Mouse (Mus musculus): ENCODE data around the gene Cep44.

Cep44 gene

DNA sequence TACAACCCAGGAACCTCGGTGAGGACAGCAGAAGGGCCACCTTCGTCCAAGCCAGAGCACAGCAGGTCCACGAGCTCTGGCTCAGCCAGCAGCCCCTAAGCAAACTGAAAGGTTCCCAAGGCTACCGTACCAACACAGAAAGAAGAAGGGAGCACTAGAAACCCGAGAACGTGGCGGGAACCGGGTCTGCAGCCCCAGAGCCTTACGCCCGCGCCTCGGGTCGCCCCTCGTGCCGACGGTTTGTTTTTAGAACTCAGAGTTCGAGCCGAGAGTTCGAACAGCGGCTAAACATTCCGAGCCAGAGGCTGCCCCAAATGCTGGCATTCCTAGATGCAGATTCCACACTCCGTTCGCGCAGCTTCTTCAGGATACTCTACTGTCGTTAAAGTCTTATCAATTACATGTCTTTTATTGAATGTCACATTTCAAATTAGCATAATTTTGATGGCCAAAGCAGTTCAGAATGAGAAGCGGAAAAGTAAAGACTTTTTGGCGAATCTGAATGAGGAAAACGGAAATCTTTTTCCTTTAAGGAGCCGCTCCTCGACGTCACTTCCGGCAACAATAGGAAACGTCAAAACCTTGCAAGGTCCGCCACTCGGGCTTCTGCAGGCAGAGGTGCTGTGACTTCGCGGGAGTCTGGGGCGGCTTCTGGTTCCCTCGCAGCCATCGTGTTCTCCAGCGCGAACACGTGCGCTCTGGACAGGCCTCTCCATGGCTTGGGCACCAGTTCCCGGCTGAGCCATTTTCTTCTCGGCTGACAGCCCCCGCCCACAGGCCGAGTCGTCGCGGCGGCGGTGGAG is at the start of gene Cep44, which contains the start of gene Fbxo8:
Cep44 (minus strand) TSS at position 490 of the 803 bp plus-strand sequence.
Fbxo8 (plus strand) TSS at position 533 of the 803 bp plus-strand sequence.
- peak; percentile 58 to 76 for DNase-seq (ENCODE audit: low spot score in 2 of 2)

GRCm38 (mm10) chr8:56591502-56591901 is 40.7 kb upstream of the Cep44 start:
- DNase-seq (ENCODE audit: low spot score in 2 of 2): no peak

DNA sequence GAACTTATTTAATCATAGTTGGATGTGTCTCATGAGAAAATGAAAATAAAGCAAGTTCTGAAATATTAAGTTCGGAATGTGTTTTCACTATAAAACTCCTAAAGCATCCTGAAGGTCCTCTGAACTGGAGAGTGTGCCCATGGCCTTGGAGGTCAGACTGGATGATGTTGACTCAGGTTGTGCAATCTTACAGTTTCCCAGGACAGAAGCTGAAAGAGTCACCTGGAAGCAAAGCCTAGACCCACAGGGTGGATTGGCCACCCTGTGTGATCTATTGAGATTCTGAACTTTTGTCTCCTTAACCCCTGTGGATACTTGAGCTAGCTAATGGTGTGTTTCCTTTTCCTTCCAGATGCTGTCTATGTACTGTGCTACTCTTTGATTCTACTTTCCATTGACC is 40.2 kb upstream of the Cep44 start:
- DNase-seq (ENCODE audit: low spot score in 2 of 2): no peak

DNA sequence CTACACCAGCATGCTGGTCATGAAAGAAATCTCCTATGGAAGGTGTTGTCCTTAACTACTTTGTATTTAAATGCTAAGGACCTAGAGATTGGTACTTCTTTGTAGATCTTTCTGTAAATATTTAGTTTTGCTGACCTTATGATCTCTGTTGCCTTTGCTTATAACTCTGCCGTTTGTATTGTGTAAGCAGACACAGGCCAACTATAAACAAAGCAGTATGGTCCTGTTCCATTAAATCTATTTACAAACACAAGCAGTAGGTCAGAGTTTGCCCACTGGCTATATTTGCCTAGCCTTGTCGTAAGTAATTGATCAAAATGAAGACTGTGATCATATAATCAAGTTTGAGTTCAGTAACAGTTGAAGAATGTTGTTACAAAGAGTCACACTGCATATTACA is 38.2 kb upstream of the Cep44 start:
- no peak for DNase-seq (ENCODE audit: low spot score in 2 of 2)

DNA sequence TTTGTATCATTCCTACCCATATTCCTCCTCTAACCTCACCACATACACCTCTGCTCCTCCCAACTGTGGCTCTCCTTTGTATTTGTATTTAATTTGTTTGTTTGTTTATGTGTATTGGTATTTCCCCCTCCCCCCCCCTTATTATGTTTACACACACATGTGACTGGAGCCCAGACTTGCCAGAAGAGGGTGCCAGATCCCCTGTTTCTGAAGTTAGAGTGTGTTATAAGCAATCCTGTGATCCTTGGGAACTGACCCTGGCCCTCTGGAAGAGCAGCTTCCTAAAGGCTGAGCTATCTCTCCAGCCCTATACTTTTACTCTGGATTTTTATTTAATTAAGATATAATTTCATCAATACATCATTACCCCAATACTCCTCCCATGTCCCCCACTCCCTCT is 32.0 kb upstream of the Cep44 start:
- no peak for DNase-seq (ENCODE audit: low spot score in 2 of 2)

DNA sequence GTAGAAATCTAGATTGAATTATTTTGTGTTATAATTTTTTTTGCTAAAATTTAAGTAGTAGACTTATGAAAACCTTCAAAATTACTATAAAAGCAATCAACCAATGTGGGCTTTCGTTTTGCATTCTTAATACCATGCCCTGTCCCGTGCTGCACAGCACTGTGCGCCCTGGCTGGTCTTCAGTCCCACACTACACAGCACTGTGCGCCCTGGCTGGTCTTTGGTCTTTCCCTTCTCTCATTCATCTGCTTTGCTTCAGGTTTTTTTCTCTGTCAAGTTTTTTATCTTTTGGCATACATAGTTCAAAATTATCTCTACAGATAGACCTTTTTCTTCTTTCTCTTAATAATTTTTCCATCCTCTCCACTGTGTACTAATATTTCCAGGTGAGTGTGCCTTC is 30.1 kb upstream of the Cep44 start:
- no peak for DNase-seq (ENCODE audit: low spot score in 2 of 2)

DNA sequence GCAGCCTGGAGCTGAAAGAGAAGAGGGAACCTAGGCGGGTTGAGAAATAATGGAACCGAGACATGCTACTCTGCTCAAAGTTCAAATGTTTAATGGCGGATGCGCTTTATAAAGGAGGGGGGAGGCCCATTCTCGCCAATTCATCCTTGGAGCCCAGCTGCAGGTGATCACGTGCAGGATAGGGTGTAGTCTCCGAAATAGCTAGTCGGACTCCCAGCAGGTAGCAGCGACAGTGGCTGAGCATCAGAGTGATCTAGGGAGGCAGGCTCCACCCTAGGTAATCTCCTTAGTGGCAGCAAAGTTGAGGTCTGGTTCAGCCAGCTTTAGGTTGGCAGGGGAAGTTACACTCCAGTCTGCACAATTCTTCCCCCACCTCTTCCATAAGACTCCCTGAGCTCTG is 16.0 kb upstream of the Cep44 start:
- no peak for DNase-seq (ENCODE audit: low spot score in 2 of 2)

DNA sequence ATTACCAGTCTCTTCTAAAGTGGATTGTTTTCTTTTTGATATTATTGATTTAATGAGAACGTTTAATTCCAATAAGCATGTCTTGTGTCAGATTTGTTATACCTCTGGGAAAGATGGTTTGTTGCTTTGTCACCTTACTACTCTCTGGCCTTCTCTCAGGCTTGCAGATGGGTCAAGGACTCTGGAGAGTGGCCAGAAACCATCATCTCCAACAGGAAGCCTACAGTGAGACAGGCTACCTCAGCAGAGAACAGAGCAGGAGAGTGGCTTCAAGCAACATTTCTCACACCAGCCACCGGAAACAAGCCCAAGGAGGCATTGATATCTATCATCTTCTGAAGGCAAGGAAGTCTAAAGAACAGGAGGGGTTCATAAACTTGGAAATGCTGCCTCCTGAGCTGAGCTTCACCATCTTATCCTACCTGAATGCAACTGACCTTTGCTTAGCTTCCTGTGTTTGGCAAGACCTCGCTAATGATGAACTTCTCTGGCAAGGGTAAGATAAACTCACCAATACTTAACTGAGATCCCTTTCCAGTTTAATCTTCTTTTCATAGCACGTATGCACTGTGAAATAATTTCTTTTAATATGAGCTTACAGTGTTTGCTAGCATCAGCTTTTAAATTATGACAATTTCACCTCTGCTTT is 13.7 kb upstream of the Cep44 start:
- no peak for DNase-seq (ENCODE audit: low spot score in 2 of 2)

DNA sequence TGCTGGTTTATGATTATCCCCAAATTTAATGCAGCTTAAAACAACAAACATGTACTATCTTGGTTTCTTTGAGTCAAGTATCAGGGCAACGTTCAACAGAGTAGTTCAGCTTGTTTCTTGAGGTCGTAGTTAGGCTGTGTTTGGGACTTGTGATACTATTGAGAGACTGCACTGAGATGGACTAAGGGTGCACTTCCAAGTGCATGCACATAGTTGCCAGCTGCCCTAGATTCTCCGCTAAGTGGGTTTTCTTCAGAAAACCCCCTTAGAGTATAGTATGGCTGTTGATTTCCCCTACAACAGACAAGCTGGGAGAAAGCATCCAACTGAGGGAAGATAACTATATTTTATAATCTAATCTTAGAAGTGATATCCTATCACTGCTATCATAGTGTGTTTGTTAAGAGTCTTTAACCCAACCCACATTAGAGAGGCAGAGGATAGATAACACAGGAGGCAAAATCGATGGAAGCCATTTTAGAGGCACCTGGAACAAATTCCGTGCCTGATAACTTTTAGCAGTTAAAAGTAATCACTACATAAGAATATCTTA is 1.8 kb upstream of the Cep44 start:
- no peak for DNase-seq (ENCODE audit: low spot score in 2 of 2)

DNA sequence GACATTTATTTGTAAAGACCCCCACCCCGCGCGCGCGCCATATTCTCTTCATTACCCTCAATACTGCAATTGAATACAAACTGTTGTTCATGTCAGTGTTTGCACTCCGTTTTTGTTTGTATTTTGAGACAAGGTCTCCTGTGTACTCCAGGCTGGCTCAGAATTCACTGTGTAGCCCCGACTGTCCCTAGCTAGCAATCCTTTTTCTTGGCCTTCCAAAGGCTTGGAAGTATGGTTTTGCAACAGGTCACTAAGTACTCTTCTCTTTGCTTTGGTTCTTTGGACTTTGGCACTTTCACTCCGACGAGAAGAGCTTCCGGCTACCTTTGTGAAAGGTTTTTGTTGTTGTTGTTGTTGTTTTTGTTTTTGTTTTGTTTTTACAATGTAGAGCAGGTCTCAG is 1.2 kb upstream of the Cep44 start:
- no peak for DNase-seq (ENCODE audit: low spot score in 2 of 2)

DNA sequence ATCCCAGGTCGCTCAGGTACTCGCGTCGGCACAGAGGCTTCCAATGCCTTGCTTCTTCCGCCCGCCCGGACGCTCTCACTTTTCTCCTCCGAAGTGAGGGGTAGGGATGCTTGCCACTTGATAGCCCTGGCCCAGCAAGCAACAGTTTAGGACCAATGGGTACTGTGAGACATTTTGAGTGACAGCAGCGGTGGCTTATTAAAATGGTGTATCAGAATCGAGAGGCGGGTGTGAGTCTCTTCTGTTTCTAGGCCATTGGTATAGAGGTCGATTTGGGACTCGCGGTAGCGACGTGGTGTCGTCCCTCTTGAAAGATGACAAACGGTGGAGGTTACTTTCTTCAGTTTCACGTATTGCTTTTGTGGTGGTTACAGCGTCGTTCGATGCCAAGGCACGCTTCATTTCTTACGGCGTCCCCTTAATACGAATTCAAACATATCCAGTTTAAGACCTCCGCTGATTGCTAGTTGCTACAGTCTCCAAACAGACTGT is 560 bp upstream of the Cep44 start:
- DNase-seq (ENCODE audit: low spot score in 2 of 2): peak; percentile 87 to 88

DNA sequence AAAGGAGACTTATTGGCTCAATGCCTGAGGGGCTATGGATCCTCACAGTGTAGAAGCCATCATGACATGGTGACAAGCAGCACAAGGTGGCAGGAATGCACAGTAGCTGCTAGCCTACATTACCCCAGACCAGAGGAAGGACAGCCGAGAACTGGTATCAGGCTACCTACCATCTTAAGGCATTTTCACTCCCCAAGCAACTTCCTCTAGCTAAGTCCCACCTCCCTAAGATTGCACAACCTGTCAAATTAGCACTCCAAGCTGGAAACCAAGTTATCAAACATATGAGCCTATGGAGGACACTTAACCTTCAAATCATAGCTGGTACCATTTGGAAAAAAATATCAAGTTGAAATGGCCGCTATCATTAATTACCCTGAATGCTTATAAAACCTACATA is 3.0 kb downstream of the Cep44 start:
- DNase-seq (ENCODE audit: low spot score in 2 of 2): no peak

DNA sequence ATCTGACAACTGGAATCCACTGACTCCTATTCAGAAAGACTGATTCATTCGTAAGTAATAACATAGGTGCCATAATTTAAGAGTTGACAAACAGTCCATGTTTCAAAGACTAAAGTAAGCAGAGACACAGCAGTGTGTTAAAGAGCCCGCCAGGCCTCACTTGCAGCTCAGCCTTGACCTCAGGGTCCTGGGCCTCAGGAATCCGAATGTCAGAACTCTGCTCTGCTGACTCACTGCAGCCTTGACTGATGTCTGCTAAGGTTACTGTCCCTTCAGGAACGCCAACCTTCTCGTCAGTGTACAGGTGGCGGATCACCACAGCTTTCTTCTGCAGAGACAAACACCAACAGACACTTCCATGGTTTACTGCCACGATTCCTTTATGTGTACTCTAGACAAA is 10.1 kb downstream of the Cep44 start:
- DNase-seq (ENCODE audit: low spot score in 2 of 2): no peak

GRCm38 (mm10) chr8:56530359-56530758 is 20.5 kb downstream of the Cep44 start:
- DNase-seq (ENCODE audit: low spot score in 2 of 2): peak in 1 of 2 experiments; percentile 50

GRCm38 (mm10) chr8:56528869-56529268 is 22.0 kb downstream of the Cep44 start:
- no peak for DNase-seq (ENCODE audit: low spot score in 2 of 2)

- DNase-seq (ENCODE audit: low spot score in 2 of 2): no peak
Observed at GRCm38 (mm10) chr8:56521051-56521450, 29.8 kb downstream of the Cep44 start.

GRCm38 (mm10) chr8:56520249-56520648 is 30.6 kb downstream of the Cep44 start:
- DNase-seq (ENCODE audit: low spot score in 2 of 2): no peak

- DNase-seq (ENCODE audit: low spot score in 2 of 2): no peak
Observed at GRCm38 (mm10) chr8:56518848-56519247, 32.0 kb downstream of the Cep44 start.

GRCm38 (mm10) chr8:56508952-56509479 is 41.8 kb downstream of the Cep44 start:
- no peak for DNase-seq (ENCODE audit: low spot score in 2 of 2)

DNA sequence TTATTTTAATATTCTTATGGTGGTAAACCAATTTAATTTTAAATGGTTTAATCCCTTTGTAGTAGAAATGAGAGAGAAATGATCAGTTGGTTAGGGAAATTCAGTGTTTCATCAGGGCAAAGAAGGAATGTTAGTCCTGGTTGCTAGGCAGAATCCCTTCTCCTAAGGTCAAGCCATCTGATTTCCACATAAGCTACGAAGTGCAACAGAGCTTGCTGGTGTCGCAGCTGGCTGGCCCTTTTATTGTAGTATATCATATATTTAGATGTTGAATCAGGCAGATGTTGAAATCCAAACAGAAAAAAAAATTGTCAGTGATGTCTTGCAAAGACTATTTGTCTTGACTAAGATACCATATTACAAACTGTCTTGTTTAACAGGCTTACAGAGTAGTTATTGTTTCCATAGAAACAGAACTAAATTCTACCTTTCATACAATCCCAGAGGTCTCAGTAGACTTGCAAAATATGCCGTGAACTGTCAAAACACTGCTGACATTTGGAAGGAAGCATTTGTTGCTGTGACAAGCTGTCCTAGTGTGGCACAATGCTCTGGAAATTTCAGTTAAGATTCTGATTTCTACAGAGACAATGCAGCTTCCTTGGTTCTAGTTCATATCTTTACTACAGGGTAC is 42.4 kb downstream of the Cep44 start:
- no peak for DNase-seq (ENCODE audit: low spot score in 2 of 2)

DNA sequence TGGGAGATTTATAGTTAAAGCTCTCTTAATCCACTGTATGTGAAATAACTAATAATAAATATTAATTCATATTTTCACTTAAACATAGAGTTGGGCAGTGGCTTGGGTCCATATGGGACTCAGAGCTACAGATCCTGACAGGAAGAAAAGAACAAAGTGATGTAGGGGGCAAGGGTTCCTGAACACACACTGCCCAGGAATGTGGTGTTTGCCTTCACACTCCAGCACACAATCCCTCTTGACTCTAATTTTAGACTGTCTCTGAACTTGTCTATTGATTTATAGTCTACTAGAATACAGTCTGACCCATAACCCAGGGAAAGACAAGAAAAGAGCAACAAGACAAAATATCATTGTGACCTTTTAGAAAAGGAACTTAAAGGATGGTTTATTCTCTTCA is 48.9 kb downstream of the Cep44 start:
- no peak for DNase-seq (ENCODE audit: low spot score in 2 of 2)

DNA sequence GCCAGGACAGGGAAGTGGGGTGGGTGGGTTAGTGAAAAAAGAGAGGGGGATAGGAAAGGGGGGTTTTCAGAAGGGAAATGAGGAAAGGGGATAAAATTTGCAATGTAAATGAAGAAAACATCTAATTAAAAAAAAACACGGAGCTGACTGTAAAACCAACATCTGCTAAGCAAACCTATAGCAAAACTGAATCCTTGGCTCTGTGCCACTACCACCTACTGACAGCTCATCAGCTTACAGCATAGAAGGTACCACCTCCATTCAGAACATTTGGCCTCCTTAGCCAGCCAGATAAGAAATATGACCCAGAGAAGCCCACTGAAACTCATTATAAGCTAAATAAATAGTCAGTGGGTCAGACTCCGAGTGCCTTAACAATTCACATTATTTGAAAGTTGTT is 61.4 kb downstream of the Cep44 start:
- no peak for DNase-seq (ENCODE audit: low spot score in 2 of 2)
